Comparison of ENCODE assay signal across 12 mouse cellular contexts in genomic region chr15:93101881-93102280, GRCm38 (mm10).
"Had no signal": no experiment of that assay in that cellular context is flagged by ENCODE, and none has a peak within 500 bp of the region (broad histone marks: within the 10 kb centered on the region; RNA-seq: fewer than 3 reads in every experiment).

No protein-coding gene starts in this region.

- DNase-seq: gastrocnemius, adult 2 months; gastrocnemius, postnatal 10 days; gastrocnemius, postnatal 25 days; heart, adult 2 months; heart, postnatal 10 days; heart, postnatal 4 days; kidney, adult 18-20 months; kidney, adult 8-10 months; kidney, postnatal 10 days; kidney, postnatal 25 days; kidney, postnatal 4 days; liver, embryonic 13.5 days had no signal
